Mouse (Mus musculus) kidney, adult 2 months (tissue): Measurements from ENCODE around the gene Cyth2.

Source experiments
- CTCF ChIP-seq: fragments of 200-500 bp; conservative IDR thresholded peaks from 2 replicates; pipeline ENCODE4 v1.5.1; 2011; ENCODE audit warnings: low read depth, mild to moderate bottlenecking, control low read depth, low read length, moderate library complexity, mixed read lengths; ENCODE audit not compliant: insufficient read depth, insufficient read length
- POLR2A ChIP-seq: fragments of 200-500 bp; IDR thresholded peaks from one replicate; pipeline ENCODE4 v1.6.1; 2011; ENCODE audit warnings: low read depth, low read length, control low read depth

DNA sequence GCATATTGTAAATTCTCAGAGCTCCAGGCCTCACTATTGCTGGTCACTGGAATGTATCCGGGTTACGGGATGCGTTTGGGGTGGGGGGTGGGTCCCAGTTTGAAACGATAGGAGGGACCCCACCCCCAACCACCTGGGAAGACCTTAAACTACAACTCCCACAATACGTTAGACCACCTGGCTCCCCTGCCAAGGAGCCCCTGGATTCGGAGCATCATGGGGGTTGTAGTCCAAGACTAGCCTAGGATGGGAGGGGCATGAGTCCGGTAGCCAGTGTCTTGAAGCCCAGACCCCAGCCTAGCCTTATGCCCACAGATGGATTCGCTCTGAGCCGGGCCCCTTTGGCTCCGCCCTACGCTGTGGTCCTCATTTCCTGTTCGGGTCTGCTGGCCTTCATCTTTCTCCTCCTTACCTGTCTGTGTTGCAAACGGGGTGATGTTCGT lies 28.2 kb downstream of the Cyth2 start:
- TF ChIP-seq CTCF (no peak), POLR2A (no peak)
